ENCODE assay signal across 1 mouse cellular context in the genomic region with DNA sequence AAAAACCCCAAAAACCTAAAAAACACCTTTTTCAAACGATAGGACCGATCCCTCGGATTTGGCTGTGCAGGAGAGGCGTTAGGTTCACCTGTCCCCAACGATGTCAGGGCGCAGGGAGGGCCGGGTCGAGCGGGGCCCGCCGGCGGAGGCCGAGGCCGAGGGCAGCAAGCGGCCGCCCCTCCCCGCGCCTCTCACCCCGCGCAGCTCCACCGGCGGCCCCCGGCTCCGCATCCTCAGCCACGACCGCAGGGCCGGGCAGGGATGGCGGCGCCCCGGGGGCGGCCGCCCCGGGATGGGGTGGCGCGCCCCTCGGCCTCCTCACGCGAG.
TF ChIP-seq lines count a peak whose summit lies in the region.

No protein-coding gene starts in this region.

TF ChIP-seq in MEL, 35 proteins besides CTCF, POLR2A, EP300 and RAD21:
- TF ChIP-seq KAT2A (conservative IDR thresholded peaks at IDR 0.05; ENCODE audit: low read depth, low read length) (no peak), NRF1 (IDR thresholded peaks at IDR 0.05; ENCODE audit: insufficient read depth, low read depth, low read length, poor library complexity, severe bottlenecking) (peak; percentile 42; the same call in 1 of the 2 replicates), TAL1 (IDR thresholded peaks at IDR 0.05; ENCODE audit: low read length) (no peak), SMC3 (IDR thresholded peaks at IDR 0.05; ENCODE audit: low read depth, low read length) (no peak)
